Mouse (Mus musculus) T-helper 2 cell (primary cell): ENCODE measurements around the gene Tshz3.

Experiments
- in situ Hi-C: fragments of 300-600 bp; cut with MboI, MseI; formaldehyde crosslinking; loops from one replicate; pipeline ENCODE4 v1.15.1; 2025; ENCODE audit warnings: high pct_unique_total_duplicates

Gene Tshz3

GRCm38 (mm10) chr7:36696406-36697117 is 1.4 kb upstream of the Tshz3 start:
- in situ Hi-C loops, result loop anchor here (25.0 kb wide), 1 partner anchor 1034 kb away; no protein-coding TSS in a partner anchor

- in situ Hi-C loops, result loop anchor here (25.0 kb wide), 1 partner anchor 1035 kb away; no protein-coding TSS in a partner anchor
Observed at GRCm38 (mm10) chr7:36697118-36697855, 631 bp upstream of the Tshz3 start.

- in situ Hi-C loops, result loop anchor here (25.0 kb wide), 1 partner anchor 1036 kb away; no protein-coding TSS in a partner anchor
Observed at GRCm38 (mm10) chr7:36698589-36698946, 650 bp downstream of the Tshz3 start.

- in situ Hi-C loops, result loop anchor here (25.0 kb wide), 1 partner anchor 1037 kb away; no protein-coding TSS in a partner anchor
Observed at GRCm38 (mm10) chr7:36699001-36699987, 1.4 kb downstream of the Tshz3 start.

- in situ Hi-C loops, result no loop called here
Observed at GRCm38 (mm10) chr7:36706636-36707035, 8.7 kb downstream of the Tshz3 start.

GRCm38 (mm10) chr7:36707266-36707665 is 9.3 kb downstream of the Tshz3 start:
- in situ Hi-C loops, result no loop called here

- in situ Hi-C loops, result no loop called here
Observed at GRCm38 (mm10) chr7:36707681-36708350, 9.9 kb downstream of the Tshz3 start.

- in situ Hi-C loops, result no loop called here
Observed at GRCm38 (mm10) chr7:36708823-36709222, 10.9 kb downstream of the Tshz3 start.

- in situ Hi-C loops, result no loop called here
Observed at GRCm38 (mm10) chr7:36709239-36709638, 11.3 kb downstream of the Tshz3 start.

- in situ Hi-C loops, result no loop called here
Observed at GRCm38 (mm10) chr7:36709974-36710373, 12.1 kb downstream of the Tshz3 start.

GRCm38 (mm10) chr7:36710387-36710786 is 12.5 kb downstream of the Tshz3 start:
- in situ Hi-C loops, result no loop called here

GRCm38 (mm10) chr7:36711766-36712165 is 13.8 kb downstream of the Tshz3 start:
- in situ Hi-C loops, result no loop called here

GRCm38 (mm10) chr7:36714323-36714722 is 16.4 kb downstream of the Tshz3 start:
- in situ Hi-C loops, result no loop called here

- in situ Hi-C loops, result no loop called here
Observed at GRCm38 (mm10) chr7:36717192-36717591, 19.3 kb downstream of the Tshz3 start.

GRCm38 (mm10) chr7:36720830-36721229 is 22.9 kb downstream of the Tshz3 start:
- in situ Hi-C loops, result no loop called here

GRCm38 (mm10) chr7:36736303-36737050 is 38.6 kb downstream of the Tshz3 start:
- in situ Hi-C loops, result no loop called here

GRCm38 (mm10) chr7:36751480-36751879 is 53.6 kb downstream of the Tshz3 start:
- in situ Hi-C loops, result no loop called here

- in situ Hi-C loops, result no loop called here
Observed at GRCm38 (mm10) chr7:36767501-36768092, 69.7 kb downstream of the Tshz3 start.

GRCm38 (mm10) chr7:36773086-36773485 is 75.2 kb downstream of the Tshz3 start:
- in situ Hi-C loops, result no loop called here

GRCm38 (mm10) chr7:36776956-36777355 is 79.0 kb downstream of the Tshz3 start:
- in situ Hi-C loops, result no loop called here
